Mouse (Mus musculus) CD8-positive naive resting alpha-beta T cell, adult 57 days (primary cell): Measurements from ENCODE around the gene Gm20390. TPM values are rescaled to one million over a fixed set of nuclear protein-coding genes. Genes with fewer than 3 reads are reported as not detected.

Source experiments
- total RNA-seq: library from RNA; stranded (reverse); gene quantifications from one replicate; pipeline ENCODE4 v1.2.4, GENCODE M21; 2023

The Gm20390 gene
- total RNA-seq, result 61.1 TPM

DNA sequence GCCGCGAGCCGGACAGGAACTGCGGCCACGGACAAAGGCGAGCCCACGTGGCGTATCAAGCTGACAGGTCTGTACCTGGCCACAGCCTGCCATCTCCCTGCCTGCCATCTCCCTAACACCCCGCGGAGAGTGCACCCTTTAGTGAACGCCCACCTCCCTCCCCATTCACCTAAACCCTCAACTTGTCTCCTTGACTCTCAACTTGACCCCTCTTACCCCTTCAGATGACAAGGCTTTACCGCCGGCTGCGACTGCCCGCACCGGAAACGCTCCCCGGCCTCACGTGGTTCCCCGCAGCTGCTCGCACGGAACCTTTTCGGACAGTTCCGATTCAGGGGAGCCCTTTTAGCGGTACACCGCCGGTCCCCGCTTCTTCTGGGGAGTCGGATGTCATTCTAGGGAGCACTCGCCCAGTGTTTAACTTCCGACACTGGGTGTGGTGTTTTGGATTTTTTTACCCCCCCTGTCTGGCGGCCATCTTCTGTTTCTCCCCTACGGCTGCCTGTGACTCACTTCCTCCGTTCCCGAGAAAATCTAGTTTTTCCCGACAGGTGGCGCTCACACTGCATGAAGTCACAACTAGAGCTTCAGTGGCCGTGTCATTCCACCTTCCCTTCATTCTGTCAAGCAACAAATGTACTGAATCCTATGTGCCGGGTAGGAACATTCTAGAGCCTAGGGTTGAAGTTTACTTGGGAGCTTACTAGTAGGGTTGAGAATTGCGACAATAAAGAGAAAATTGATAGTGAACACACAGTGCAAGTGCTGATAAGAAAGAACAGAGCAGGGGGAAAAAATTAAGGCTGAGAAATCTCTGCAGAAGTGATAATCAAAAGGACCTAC is at the start of gene Gm20390, which contains the start of gene Nme1:
Gm20390 (minus strand) TSS at position 289 of the 843 bp plus-strand sequence.
Nme1 (minus strand) TSS at position 517 of the 843 bp plus-strand sequence.

DNA sequence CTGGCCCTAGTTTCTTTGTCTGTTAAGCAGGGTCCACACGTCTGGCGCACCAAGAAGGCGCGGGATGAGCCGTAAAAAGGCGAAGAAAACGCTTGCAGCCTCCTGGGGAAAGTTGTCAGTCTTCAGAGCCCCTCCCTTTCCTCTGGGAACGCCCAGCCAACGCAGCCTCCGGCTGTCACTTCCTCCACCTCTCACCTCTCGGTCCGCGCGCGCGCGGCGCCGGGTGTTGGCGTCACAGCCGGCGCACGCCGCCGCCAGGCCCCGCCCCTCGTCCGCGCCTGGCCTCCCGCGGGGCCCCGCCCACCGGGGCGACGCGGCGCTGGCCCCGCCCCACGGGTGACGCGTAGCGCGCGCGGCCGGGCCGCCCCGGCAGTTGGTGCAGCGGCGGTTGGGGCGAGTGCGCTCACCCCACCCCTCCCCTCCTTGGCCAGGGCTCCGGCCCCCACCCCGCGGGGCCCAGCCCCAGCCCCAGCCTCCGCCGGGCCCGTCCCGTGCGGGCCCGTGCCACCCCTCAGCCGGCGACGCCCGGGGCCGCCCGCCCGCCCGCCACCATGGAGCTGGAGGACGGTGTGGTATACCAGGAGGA is 27.7 kb upstream of the Gm20390 start, which contains the start of gene Spag9:
Spag9 (plus strand) TSS at position 372 of the 586 bp plus-strand sequence.

DNA sequence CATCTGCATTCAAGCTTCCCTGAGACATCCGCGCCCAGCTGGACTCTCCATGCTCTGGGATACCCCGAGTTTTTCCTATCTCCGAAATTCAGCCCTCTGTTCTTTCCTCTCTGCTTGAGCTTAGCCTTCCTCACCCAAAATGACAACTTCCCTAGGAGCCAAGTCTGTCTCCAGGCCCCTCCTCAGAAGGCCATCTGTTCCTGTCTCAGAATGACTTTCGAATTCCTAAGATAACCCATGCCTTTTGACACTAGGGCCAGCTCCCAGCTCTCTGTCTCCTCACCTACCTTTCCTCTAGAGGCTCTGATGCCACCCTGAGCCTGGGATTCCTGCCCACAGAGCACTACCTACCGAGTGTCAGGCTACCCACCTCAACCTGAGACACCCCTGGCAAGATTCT is 11.9 kb downstream of the Gm20390 start, which contains the start of gene Nme2:
Nme2 (minus strand) TSS at position 101 of the 400 bp plus-strand sequence.

Other genes starting within 250 kb of the Gm20390 start
- gene Utp18, start 82.5 kb downstream of the Gm20390 start, total RNA-seq, result 57.3 TPM
- 69.9 TPM for gene Mbtd1, start 82.4 kb downstream of the Gm20390 start, total RNA-seq
- 241 TPM for gene Nme2, start 12.0 kb downstream of the Gm20390 start, total RNA-seq
- gene Nme1, start 228 bp upstream of the Gm20390 start, total RNA-seq, result 32.0 TPM
- 68.6 TPM for gene Spag9, start 27.8 kb upstream of the Gm20390 start, total RNA-seq
- 97.6 TPM for gene Tob1, start 243.2 kb upstream of the Gm20390 start, total RNA-seq